Mouse (Mus musculus) ES-Bruce4 (cell line): Measurements from ENCODE around the gene Nek2. TPM values are rescaled to one million over a fixed set of nuclear protein-coding genes. Genes with fewer than 3 reads are reported as not detected.

Experiments used
- H3K27ac ChIP-seq: 2 replicates; pipeline ENCODE4 v1.5.1; 2012; ENCODE audit warnings: low read length, inconsistent platforms; ENCODE audit not compliant: insufficient read depth
- H3K27me3 ChIP-seq: 2 replicates; pipeline ENCODE4 v1.6.1; 2012; ENCODE audit warnings: mild to moderate bottlenecking, low read length, inconsistent platforms; ENCODE audit not compliant: control insufficient read depth, poor library complexity, insufficient read depth, severe bottlenecking
- H3K36me3 ChIP-seq: 2 replicates; pipeline ENCODE4 v1.6.1; 2012; ENCODE audit warnings: inconsistent platforms, mild to moderate bottlenecking, low read length, moderate library complexity; ENCODE audit not compliant: control insufficient read depth, poor library complexity, insufficient read depth, severe bottlenecking
- H3K4me1 ChIP-seq: one replicate; pipeline ENCODE4 v1.8.1; 2011; ENCODE audit warnings: low read length; ENCODE audit not compliant: control insufficient read depth, insufficient read depth
- H3K4me3 ChIP-seq: 2 replicates; pipeline ENCODE4 v1.5.1; 2011; ENCODE audit warnings: low read depth, mild to moderate bottlenecking, low read length
- H3K9ac ChIP-seq: 2 replicates; pipeline ENCODE4 v1.6.1; 2012; ENCODE audit warnings: low read depth, mild to moderate bottlenecking, inconsistent platforms; ENCODE audit not compliant: poor library complexity, severe bottlenecking
- H3K9me3 ChIP-seq: replicated peaks from 2 replicates; pipeline ENCODE4 v1.6.1; 2012; ENCODE audit warnings: mild to moderate bottlenecking, low read length, inconsistent platforms; ENCODE audit not compliant: control insufficient read depth, poor library complexity, insufficient read depth, severe bottlenecking
- CTCF ChIP-seq: IDR thresholded peaks from one replicate; pipeline ENCODE4 v1.8.1; 2011; ENCODE audit warnings: low read depth, low read length
- EP300 ChIP-seq: IDR thresholded peaks from 2 replicates; pipeline ENCODE4 v1.6.1; 2011; ENCODE audit warnings: low read depth, low read length; ENCODE audit not compliant: insufficient read depth
- POLR2A ChIP-seq: IDR thresholded peaks from one replicate; pipeline ENCODE4 v1.8.1; 2011; ENCODE audit warnings: low read length; ENCODE audit not compliant: insufficient read depth
- polyA plus RNA-seq: library from polyadenylated mRNA; stranded (reverse); fragments of >200 nt; gene quantifications from 2 replicates; pipeline ENCODE4 v1.2.4, GENCODE M21; 2011; ENCODE audit warnings: low read depth; ENCODE audit not compliant: missing spikeins, insufficient read depth, insufficient read length

Gene Nek2
- polyA plus RNA-seq, 1 experiment: 80.3 TPM

DNA sequence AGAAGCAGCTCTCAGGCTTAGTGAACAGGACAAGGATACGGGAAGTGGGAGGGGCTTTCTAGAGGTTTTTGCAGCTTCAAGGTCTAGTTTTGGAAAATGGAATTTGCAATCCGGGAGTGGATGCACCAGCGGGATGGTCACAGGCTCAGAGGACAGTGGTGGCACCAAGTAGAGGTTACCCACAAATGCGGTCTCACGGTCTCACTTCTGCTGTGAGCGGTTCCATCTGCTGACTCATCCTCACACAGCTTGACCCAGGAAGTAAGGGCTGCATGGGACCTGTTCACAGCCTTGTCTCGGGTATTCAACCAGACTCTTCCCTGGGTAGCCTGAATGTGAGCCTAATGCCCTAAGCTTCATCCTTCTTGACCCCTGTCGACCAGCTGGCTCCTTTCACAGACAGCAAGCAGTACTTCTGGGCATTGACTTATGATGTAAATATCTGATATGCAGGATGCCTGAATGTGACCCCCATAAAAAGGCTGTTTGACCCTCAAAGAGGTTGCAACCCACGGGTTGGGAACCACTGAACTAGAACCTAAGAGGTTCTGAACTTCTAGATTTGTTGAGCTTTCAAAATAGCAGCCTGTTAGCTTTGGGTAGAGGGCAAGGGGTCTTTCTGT lies 54.5 kb downstream of the Nek2 start:
- TF ChIP-seq CTCF (no peak), POLR2A (no peak), EP300 (no peak)
- no peak overlapping the region for H3K9ac ChIP-seq
- no peaks in the 10 kb centered on the region for H3K9me3 ChIP-seq
- no peaks in the 10 kb centered on the region for H3K36me3 ChIP-seq
- no peak overlapping the region for H3K27ac ChIP-seq
- no peaks in the 10 kb centered on the region for H3K4me1 ChIP-seq
- H3K27me3 ChIP-seq: no peaks in the 10 kb centered on the region
- H3K4me3 ChIP-seq: no peak overlapping the region

DNA sequence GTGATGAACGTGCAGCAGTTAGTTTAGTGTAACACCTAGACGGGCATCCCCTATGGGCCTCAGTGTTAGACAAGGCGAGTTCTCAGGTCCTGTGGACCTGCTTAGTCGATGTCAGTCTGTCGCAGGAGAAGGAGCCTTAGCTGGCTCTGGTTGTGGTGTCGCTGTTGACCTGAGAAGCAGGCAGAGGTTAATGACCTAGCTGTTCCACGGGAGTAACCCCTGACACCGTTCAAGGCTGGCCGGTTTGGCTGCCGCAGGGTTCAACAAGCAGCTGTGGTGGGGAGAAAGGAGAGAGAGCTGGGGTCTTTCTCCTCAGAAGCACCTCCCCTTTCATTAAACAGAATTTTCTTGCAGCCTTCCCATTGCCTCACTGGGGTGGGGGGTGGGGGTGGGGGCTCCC lies 56.4 kb downstream of the Nek2 start:
- no peak overlapping the region for H3K9ac ChIP-seq
- H3K9me3 ChIP-seq: no peaks in the 10 kb centered on the region
- no peaks in the 10 kb centered on the region for H3K36me3 ChIP-seq
- no peaks in the 10 kb centered on the region for H3K4me1 ChIP-seq
- no peak overlapping the region for H3K27ac ChIP-seq
- no peaks in the 10 kb centered on the region for H3K27me3 ChIP-seq
- no peak overlapping the region for H3K4me3 ChIP-seq
- TF ChIP-seq POLR2A: no peak

DNA sequence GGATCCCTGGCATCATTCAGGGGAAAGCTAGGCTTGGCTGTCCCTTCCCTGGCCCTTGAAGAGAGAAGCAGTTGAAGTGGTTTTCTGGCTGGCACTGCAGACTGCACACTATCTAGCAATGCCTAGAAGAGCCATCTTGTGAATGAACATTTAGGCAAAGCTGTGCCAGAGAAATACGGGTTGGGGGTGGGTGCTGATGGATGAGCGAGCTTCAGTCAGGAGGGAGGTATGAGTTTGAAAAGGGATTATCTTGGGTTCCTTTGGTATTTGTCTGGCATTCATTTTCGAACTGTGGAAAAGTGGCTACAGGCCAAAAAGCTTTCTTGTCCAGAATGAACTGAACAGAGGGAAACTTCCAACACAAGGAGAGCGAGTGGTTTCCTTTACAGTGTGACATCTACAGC lies 57.3 kb downstream of the Nek2 start:
- Histone ChIP-seq H3K27ac (no peak overlapping the region), H3K36me3 (no peaks in the 10 kb centered on the region), H3K4me3 (no peak overlapping the region)

DNA sequence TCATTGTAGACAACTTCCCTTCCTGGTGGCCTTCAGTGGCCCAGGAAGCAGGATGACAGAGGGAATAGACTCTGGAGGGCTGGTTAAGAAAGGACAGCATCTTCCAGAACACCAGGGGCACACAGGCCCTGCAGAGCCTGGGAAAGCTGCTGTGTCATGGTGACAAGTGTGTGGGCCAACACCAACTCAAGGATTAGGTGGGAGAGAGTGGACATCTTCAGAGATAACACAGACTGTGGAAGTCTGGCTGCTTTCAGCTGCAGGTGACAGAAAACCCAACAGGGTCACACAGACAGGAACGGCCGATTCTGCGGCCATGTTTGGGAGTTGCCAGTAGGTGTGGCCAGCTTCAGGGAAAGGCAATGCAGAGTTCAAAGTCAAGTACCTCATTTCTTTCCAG lies 59.0 kb downstream of the Nek2 start:
- H3K4me1 ChIP-seq: no peaks in the 10 kb centered on the region
- TF ChIP-seq POLR2A: no peak
- TF ChIP-seq EP300: no peak
- no peak for TF ChIP-seq CTCF
- H3K9ac ChIP-seq: no peak overlapping the region
- H3K36me3 ChIP-seq: no peaks in the 10 kb centered on the region
- no peaks in the 10 kb centered on the region for H3K27me3 ChIP-seq
- no peak overlapping the region for H3K4me3 ChIP-seq
- H3K27ac ChIP-seq: no peak overlapping the region
- H3K9me3 ChIP-seq: no peaks in the 10 kb centered on the region

More for the DNA sequence above, 57.3 kb downstream of the Nek2 start:
- no peaks in the 10 kb centered on the region for H3K4me1 ChIP-seq
- TF ChIP-seq CTCF (no peak), POLR2A (no peak), EP300 (no peak)
- H3K9ac ChIP-seq: no peak overlapping the region
- no peaks in the 10 kb centered on the region for H3K9me3 ChIP-seq
- H3K27me3 ChIP-seq: no peaks in the 10 kb centered on the region

DNA sequence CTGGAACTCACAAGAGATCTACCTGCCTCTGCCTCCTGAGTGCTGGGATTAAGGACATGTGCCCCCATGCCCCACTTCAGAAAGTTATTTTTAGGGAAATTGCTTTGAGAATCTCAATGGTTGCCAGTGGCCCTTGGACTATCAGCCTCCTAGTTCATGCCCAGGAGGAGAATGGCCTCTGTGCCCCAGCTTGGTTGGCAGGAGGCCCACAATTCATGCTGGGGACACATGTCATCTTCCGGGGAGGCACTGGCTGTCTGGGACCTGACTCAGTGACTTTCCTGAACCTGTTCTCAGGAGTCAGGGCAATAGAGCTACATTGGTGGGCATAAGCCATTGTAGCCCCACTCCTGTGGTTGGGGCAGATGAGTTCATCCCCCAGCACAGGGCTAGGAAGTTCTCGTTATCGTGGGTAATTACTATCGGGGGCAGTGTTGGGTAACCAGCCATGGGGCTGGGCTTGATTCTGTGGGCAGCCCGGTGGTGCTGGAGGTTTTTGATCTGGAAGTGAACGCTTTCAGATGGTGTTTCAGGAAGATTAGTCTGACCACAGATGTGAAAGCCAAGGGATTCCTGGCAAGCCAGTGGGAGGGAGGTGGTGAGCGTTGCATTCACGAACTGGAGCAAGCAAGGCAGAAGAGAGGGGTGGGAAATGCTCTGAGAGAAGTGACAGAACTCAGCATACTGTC lies 59.8 kb downstream of the Nek2 start:
- Histone ChIP-seq H3K9me3 (no peaks in the 10 kb centered on the region), H3K9ac (no peak overlapping the region), H3K36me3 (no peaks in the 10 kb centered on the region), H3K4me1 (no peaks in the 10 kb centered on the region), H3K27me3 (no peaks in the 10 kb centered on the region), H3K4me3 (no peak overlapping the region), H3K27ac (no peak overlapping the region)
- TF ChIP-seq POLR2A: no peak
- no peak for TF ChIP-seq EP300

DNA sequence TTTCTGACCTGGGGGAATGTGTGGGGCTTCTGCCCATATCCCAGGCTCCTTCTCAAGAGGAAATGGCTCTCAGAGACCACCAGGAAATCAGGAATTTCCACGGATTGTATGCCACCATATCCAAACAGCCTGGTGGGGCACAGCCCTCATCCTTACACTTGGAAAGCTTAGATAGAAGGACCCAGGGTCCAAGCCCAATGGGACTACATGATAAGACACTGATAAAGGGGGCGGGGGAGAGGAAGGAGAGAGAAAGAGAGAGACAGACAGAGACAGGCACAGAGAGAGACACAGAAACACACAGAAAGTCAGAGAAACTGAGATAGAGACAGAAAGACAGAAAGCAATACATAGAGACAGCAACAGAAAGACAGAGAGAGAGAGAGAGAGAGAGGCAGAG lies 60.4 kb downstream of the Nek2 start:
- TF ChIP-seq EP300 (no peak), CTCF (no peak)
- no peak overlapping the region for H3K27ac ChIP-seq
- no peaks in the 10 kb centered on the region for H3K27me3 ChIP-seq

More for the DNA sequence above, 60.4 kb downstream of the Nek2 start:
- Histone ChIP-seq H3K9ac (no peak overlapping the region), H3K4me3 (no peak overlapping the region), H3K4me1 (no peaks in the 10 kb centered on the region), H3K36me3 (no peaks in the 10 kb centered on the region), H3K9me3 (no peaks in the 10 kb centered on the region)

Other genes with a start within 250 kb of the Nek2 start
- gene Dtl, start 245.9 kb upstream of the Nek2 start, polyA plus RNA-seq: 75.6 and 81.1 TPM in 2 replicates
- 58.1 and 60.6 TPM in 2 replicates for gene Ints7, start 245.8 kb upstream of the Nek2 start, polyA plus RNA-seq
- 35.7 and 39.0 TPM in 2 replicates for gene Lpgat1, start 103.6 kb upstream of the Nek2 start, polyA plus RNA-seq
- 9.5 and 10.1 TPM in 2 replicates for gene Slc30a1, start 85.3 kb downstream of the Nek2 start, polyA plus RNA-seq
- gene Rd3, start 155.9 kb downstream of the Nek2 start, polyA plus RNA-seq: not detected in 2 replicates